Comparison of ENCODE assay signal across 8 mouse cellular contexts in genomic region chr10:18408635-18409034, GRCm38 (mm10).
DNase-seq lines count a peak whose midpoint lies in the region; ATAC-seq and TF ChIP-seq lines count a peak whose summit lies in the region.

No protein-coding gene starts in this region.

- WGBS in kidney, embryonic 14.5 days, result 24% methylated on average over 9 of the region's 9 CpGs
- WGBS in embryonic facial prominence, embryonic 15.5 days, result 29% methylated on average over 9 of the region's 9 CpGs
- WGBS in hindbrain, postnatal 0 days, result 6% methylated on average over 9 of the region's 9 CpGs
- 5% methylated on average over 9 of the region's 9 CpGs for WGBS in midbrain, postnatal 0 days

- H3K4me1 ChIP-seq in kidney, embryonic 14.5 days (ENCODE audit: control insufficient read depth, insufficient read depth, low read length), result peaks cover 21% of the 10 kb centered on the region; the same call in 1 of the 2 replicates
- peaks cover 28% of the 10 kb centered on the region for H3K4me1 ChIP-seq in embryonic facial prominence, embryonic 15.5 days
- H3K4me1 ChIP-seq in hindbrain, postnatal 0 days (ENCODE audit: insufficient read depth, low read length), result peaks cover 26% of the 10 kb centered on the region
- peaks cover 7% of the 10 kb centered on the region; the same call in 1 of the 2 replicates for H3K4me1 ChIP-seq in midbrain, postnatal 0 days (ENCODE audit: insufficient read depth, low read length)

- peak overlapping the region; percentile 56; the same call in 1 of the 2 replicates for H3K9ac ChIP-seq in kidney, embryonic 14.5 days (ENCODE audit: low read depth, low read length)
- H3K9ac ChIP-seq in embryonic facial prominence, embryonic 15.5 days, result peak overlapping the region; percentile 35; the same call in 1 of the 2 replicates
- peak overlapping the region; percentile 56 for H3K9ac ChIP-seq in hindbrain, postnatal 0 days (replicated peaks; ENCODE audit: low read length)
- no peak overlapping the region; the same call in 1 of the 2 replicates for H3K9ac ChIP-seq in midbrain, postnatal 0 days (replicated peaks; ENCODE audit: low read length, poor library complexity, severe bottlenecking)

- TF ChIP-seq CTCF in hindbrain, postnatal 0 days (IDR thresholded peaks at IDR 0.05; ENCODE audit: low read depth), result no peak
- TF ChIP-seq CTCF in midbrain, postnatal 0 days (IDR thresholded peaks at IDR 0.05), result no peak

- H3K4me2 ChIP-seq in kidney, embryonic 14.5 days (replicated peaks; ENCODE audit: low read depth, low read length), result peak overlapping the region; percentile 65
- H3K4me2 ChIP-seq in embryonic facial prominence, embryonic 15.5 days (replicated peaks), result peak overlapping the region; percentile 77
- peak overlapping the region; percentile 70 for H3K4me2 ChIP-seq in hindbrain, postnatal 0 days (ENCODE audit: low read depth, low read length)
- peak overlapping the region; percentile 90 for H3K4me2 ChIP-seq in midbrain, postnatal 0 days (ENCODE audit: low read depth, low read length, poor library complexity, severe bottlenecking)

- peak overlapping the region; percentile 48 for H3K4me3 ChIP-seq in kidney, embryonic 14.5 days (ENCODE audit: low read length)
- peak overlapping the region; percentile 50 for H3K4me3 ChIP-seq in embryonic facial prominence, embryonic 15.5 days (replicated peaks)
- H3K4me3 ChIP-seq in hindbrain, postnatal 0 days (ENCODE audit: low read length), result peak overlapping the region; percentile 49
- peak overlapping the region; percentile 50 for H3K4me3 ChIP-seq in midbrain, postnatal 0 days (ENCODE audit: low read depth, low read length)

- ATAC-seq in kidney, embryonic 14.5 days (ENCODE audit: low FRiP score, low TSS enrichment), result no peak
- ATAC-seq in embryonic facial prominence, embryonic 15.5 days (ENCODE audit: insufficient number of reproducible peaks, low FRiP score, low TSS enrichment, low read depth), result no peak
- no peak for ATAC-seq in hindbrain, postnatal 0 days
- no peak for ATAC-seq in midbrain, postnatal 0 days (ENCODE audit: low FRiP score)

- no peak overlapping the region for H3K27ac ChIP-seq in kidney, embryonic 14.5 days (ENCODE audit: low read depth, low read length)
- no peak overlapping the region for H3K27ac ChIP-seq in embryonic facial prominence, embryonic 15.5 days (replicated peaks)
- peak overlapping the region; percentile 72 for H3K27ac ChIP-seq in hindbrain, postnatal 0 days
- no peak overlapping the region for H3K27ac ChIP-seq in midbrain, postnatal 0 days (ENCODE audit: low read depth, low read length)

- H3K27me3 ChIP-seq in kidney, embryonic 14.5 days (ENCODE audit: control insufficient read depth, insufficient read depth, low read length), result no peaks in the 10 kb centered on the region
- no peaks in the 10 kb centered on the region for H3K27me3 ChIP-seq in embryonic facial prominence, embryonic 15.5 days
- no peaks in the 10 kb centered on the region for H3K27me3 ChIP-seq in hindbrain, postnatal 0 days (ENCODE audit: insufficient read depth, low read length)
- no peaks in the 10 kb centered on the region; the same call in 1 of the 2 replicates for H3K27me3 ChIP-seq in midbrain, postnatal 0 days (ENCODE audit: insufficient read depth, low read length)

- no peaks in the 10 kb centered on the region for H3K9me3 ChIP-seq in kidney, embryonic 14.5 days (ENCODE audit: control insufficient read depth, low read length)
- no peaks in the 10 kb centered on the region for H3K9me3 ChIP-seq in embryonic facial prominence, embryonic 15.5 days (replicated peaks)
- H3K9me3 ChIP-seq in hindbrain, postnatal 0 days (ENCODE audit: low read length), result no peaks in the 10 kb centered on the region
- H3K9me3 ChIP-seq in midbrain, postnatal 0 days (ENCODE audit: low read length), result no peaks in the 10 kb centered on the region

- DNase-seq in kidney, adult 11 months, result no peak
- peak; percentile 37 for DNase-seq in hindbrain, postnatal 0 days (ENCODE audit: low spot score)
- peak; percentile 44 for DNase-seq in midbrain, postnatal 0 days (ENCODE audit: low spot score)
- DNase-seq in adrenal gland, adult 18-20 months (ENCODE audit: low spot score in 2 of 2), result no peak
- no peak for DNase-seq in layer of hippocampus, postnatal 10 days (ENCODE audit: low spot score in 2 of 2)
- DNase-seq in thymus, postnatal 14 days, result no peak

- H3K36me3 ChIP-seq in kidney, embryonic 14.5 days (ENCODE audit: control insufficient read depth, insufficient read depth, low read length), result no peaks in the 10 kb centered on the region
- H3K36me3 ChIP-seq in embryonic facial prominence, embryonic 15.5 days, result no peaks in the 10 kb centered on the region
- H3K36me3 ChIP-seq in hindbrain, postnatal 0 days (ENCODE audit: insufficient read depth, low read length), result no peaks in the 10 kb centered on the region
- H3K36me3 ChIP-seq in midbrain, postnatal 0 days (ENCODE audit: insufficient read depth, low read length), result no peaks in the 10 kb centered on the region

Comparison
In these comparisons a context has a peak if more than half of its experiments do, and no peak if none do; other contexts are left out.
1. DNase-seq: peak in hindbrain, postnatal 0 days (single experiment) and midbrain, postnatal 0 days (single experiment); none in kidney, adult 11 months (single experiment), adrenal gland, adult 18-20 months (0 of 2), layer of hippocampus, postnatal 10 days (0 of 2) and thymus, postnatal 14 days (single experiment).
2. Peak in every context shown above with its lines, with median percentiles within 50 percentile points of each other: H3K4me2 ChIP-seq and H3K4me3 ChIP-seq.